Mouse (Mus musculus) adrenal gland, adult 18-20 months (tissue): ENCODE data around the gene Serpinh1. TPM values are rescaled to one million over a fixed set of nuclear protein-coding genes. Genes with fewer than 3 reads are reported as not detected.
"Not testable (repeated sequence)": the region's sequence is repeated elsewhere in the genome, so short reads cannot be mapped to it uniquely, and the experiment has no call there.

Experiments
- DNase-seq, 2 experiments: peaks; one replicate each; pipeline ENCODE4 v3.0.0; 2021 to 2022; ENCODE audit warnings: low spot score in 2 of 2
- total RNA-seq, 2 experiments: library from RNA; stranded (reverse); gene quantifications; 1 replicate in 1 of 2; 2 replicates in 1 of 2; pipeline ENCODE4 v1.2.3; 2021

The Serpinh1 gene
- total RNA-seq, 2 experiments from 2014 or later: 244 to 442 TPM

DNA sequence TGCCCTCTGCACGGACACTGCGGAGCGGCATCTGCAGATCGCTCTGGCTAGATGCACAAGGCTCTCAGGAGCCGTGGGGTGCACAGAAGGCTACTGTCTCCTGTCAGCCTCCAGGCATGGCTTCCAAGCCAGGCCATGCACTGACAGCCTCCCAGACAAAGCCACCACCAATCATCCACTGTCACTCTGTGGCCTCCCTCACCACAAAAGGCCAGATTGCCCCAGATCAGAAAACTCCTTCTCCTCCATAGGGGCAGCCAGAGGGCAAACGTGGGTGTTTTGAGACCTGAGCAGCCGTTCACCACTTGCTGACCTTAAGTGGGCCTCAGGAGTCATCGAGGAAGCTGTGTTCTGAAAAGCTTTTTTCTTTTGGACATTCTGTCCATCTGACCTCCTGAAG lies 25.8 kb upstream of the Serpinh1 start:
- DNase-seq: no peak

GRCm38 (mm10) chr7:99375455-99375854 lies 22.4 kb upstream of the Serpinh1 start:
- DNase-seq: peak; percentile 83 to 85

DNA sequence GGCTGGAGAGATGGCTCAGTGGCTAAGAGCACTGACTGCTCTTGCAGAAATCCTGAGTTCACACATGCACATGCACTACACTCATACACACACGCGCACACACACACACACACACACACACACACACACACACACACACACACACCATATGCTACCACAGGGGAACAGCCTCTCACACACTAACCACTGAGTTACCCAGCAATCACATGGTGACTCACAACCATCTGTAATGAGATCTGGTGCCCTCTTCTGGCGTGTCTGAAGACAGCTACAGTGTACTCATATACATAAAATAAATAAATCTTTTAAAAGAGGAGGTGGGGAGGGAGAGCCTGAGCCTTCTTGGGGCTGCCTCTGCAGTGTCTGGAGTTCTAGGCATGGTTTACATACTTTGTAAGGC lies 21.3 kb upstream of the Serpinh1 start:
- not testable (repeated sequence) for DNase-seq

DNA sequence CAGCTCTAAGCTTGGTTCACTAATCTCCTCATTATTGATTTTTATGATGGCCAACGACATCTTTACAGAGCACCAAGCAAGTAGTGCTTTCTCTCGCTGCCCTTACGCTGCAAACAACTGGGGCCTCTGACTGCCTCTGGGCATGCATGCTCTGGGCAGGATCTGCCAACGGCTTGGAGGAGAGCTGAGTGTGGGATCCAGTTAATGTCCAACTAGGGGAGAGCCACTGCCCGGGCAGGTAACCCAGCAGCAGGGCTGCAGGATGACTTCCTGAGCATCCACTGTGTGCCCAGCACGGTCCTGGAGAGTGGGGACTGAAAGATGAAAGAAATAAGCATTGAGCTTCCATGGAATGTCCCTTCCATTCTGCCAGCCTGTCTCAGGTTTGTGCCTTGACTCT lies 13.7 kb upstream of the Serpinh1 start:
- DNase-seq: no peak

- DNase-seq: peak; percentile 60 to 62
Observed at GRCm38 (mm10) chr7:99365069-99365468, 12.0 kb upstream of the Serpinh1 start.

DNA sequence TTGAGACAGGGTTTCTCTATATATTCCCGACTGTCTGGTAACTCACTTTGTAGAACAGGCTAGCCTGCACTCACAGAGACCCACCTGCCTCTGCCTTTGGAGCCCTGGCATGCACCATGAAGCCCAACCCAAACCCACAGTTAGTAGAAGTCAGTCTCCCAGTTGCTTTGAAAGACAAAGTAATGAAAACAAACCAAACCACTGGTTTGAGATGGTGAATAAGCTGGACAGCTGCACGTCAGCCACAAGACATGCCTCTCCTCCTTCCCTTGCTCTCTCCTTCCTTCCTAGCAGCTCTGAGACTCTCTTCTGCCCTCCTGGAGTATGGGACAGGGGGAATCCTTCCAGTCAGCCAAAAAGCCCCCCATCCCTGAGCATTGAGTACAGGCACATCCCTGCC lies 9.1 kb upstream of the Serpinh1 start:
- DNase-seq: no peak

- no peak for DNase-seq
Observed at GRCm38 (mm10) chr7:99360803-99361414, 7.9 kb upstream of the Serpinh1 start.

GRCm38 (mm10) chr7:99360021-99360802 lies 7.2 kb upstream of the Serpinh1 start:
- no peak for DNase-seq

DNA sequence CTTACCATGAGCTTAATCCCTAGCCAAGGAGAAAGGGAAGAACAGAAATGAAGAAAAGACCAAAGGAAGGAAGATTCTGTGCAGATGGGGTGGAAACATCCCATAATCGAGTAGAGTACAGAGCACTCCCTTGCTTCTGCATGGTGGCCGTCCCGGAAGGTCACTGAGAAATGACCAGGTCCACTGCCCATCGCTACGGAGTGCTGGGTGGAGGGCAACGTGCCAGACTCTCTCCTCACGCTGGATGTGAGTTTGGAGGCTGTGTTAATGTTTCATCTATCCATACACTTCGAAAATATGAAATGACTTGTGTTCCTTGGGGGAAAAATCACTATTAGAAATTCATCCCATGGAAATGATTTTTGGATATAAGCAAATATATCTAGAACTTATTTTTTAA lies 5.3 kb upstream of the Serpinh1 start:
- no peak for DNase-seq

- peak; percentile 69 to 74 for DNase-seq
Observed at GRCm38 (mm10) chr7:99357201-99357600, 4.2 kb upstream of the Serpinh1 start.

- DNase-seq: peak; percentile 26 to 33
Observed at GRCm38 (mm10) chr7:99356244-99356930, 3.3 kb upstream of the Serpinh1 start.

DNA sequence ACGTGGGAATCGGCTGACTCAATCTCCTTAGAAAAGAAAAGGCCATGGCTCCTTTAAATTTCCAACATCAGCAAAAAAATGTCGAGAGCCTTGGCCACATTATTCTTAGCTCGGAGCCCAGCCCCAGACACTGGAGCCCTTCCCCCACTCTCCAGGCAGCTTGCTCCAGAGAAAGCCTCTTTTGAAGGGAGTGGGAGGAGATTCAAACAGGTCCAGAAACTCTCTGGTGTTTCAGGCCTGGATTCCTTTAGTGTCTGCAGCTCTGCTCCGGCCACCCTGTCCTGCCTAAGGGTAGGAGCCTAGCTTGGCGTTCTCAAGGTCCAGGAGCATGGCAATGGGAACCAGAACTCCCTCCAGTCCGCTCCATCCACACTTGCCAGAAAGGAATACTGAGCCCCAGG lies 2.7 kb upstream of the Serpinh1 start:
- DNase-seq: peak; percentile 51 to 59

DNA sequence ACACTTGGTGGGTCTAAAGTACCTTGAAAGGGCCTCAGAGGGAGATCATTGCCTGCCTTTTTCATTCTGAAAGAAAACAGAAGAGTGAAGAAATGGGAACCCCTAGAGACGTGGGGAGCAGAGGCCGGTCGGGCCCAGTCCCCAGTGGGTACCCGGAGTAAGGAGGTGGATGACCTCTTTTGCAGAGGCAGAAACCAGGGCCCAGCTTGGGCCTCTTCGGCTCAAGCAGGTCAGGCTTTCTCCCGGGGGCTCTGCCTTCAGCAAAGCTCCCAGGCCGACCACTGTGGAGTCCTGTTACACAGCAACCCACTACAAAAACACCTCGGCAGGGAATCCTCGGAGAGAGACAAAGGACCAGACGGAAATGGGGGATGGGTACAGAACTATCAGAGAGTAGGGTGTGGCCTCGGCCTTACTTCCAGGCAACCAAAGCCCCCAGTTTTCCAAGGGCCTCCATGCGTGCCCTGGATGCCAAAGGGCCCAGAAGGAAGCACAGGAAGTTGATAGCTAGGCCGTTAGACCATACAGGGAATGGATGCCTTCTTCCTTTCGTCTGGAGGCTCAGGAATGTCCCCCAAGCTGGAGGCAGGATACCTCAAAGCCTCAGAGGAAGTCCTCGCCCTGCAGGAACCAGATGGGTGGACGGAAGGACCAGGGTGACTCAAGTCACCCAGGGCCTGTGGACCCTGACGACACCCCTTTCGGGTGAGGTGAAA lies 1.1 kb downstream of the Serpinh1 start:
- peak; percentile 29 to 36 for DNase-seq

- peak; percentile 34 to 36 for DNase-seq
Observed at GRCm38 (mm10) chr7:99351104-99351801, 1.8 kb downstream of the Serpinh1 start.

- no peak for DNase-seq
Observed at GRCm38 (mm10) chr7:99349782-99350720, 3.0 kb downstream of the Serpinh1 start.

GRCm38 (mm10) chr7:99348883-99349282 lies 4.2 kb downstream of the Serpinh1 start:
- no peak for DNase-seq

GRCm38 (mm10) chr7:99347268-99347667 lies 5.8 kb downstream of the Serpinh1 start:
- DNase-seq: no peak

- no peak for DNase-seq
Observed at GRCm38 (mm10) chr7:99343577-99343976, 9.5 kb downstream of the Serpinh1 start.

DNA sequence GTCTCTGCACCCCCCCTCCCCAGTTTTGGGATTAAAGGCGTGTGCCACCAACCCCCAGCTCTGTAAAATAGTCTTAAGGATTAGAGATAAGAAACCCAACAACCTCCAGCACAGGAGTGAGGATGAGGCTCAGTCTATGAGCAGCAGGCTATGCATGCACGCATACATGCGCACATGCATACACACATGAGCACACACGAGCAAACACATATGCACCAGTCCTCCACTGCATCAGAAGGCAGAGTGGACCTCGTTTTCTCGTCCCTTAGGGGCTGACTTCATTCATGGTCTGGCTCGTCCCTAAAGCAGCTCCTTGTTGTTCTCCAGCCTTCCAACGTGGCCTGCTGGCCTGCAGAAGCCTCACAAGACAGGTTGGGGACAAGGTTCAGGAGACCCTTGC lies 12.3 kb downstream of the Serpinh1 start:
- DNase-seq: no peak
